Mouse (Mus musculus) spleen, adult 2 months (tissue): ENCODE measurements at regions not wholly inside any gene's neighbourhood (a gene's known extent, or its start where the extent isn't known, plus 50 kb on each side); places are given as distances from the start of the nearest gene placed in this dataset.

Experiments
- CTCF ChIP-seq: fragments of 200-500 bp; IDR thresholded peaks from 2 replicates; pipeline ENCODE4 v1.5.1; 2011; ENCODE audit warnings: mild to moderate bottlenecking, inconsistent platforms; ENCODE audit not compliant: insufficient read depth, insufficient read length, insufficient replicate concordance; ENCODE audit errors: extremely low read depth
- POLR2A ChIP-seq: fragments of 200-500 bp; IDR thresholded peaks from 2 replicates; pipeline ENCODE4 v1.6.1; 2011; ENCODE audit warnings: low read depth, low read length, inconsistent platforms

- TF ChIP-seq POLR2A, result no peak
- no peak for TF ChIP-seq CTCF
Observed at GRCm38 (mm10) chr6:34234443-34235020, 57.6 kb upstream of the Slc35b4 start.
